Mouse (Mus musculus) c-Kit-positive CD71-positive TER-119-positive erythroid progenitor cells, embryonic 14.5 days (primary cell): ENCODE data around the gene Stoml1.

Source experiments
- DNase-seq: peaks from one replicate; pipeline ENCODE4 v3.0.0-alpha.2; 2013; ENCODE audit warnings: low spot score

The Stoml1 gene

GRCm38 (mm10) chr9:58253033-58253804 lies at the start of gene Stoml1:
Stoml1 (plus strand) TSS chr9:58253164.
- DNase-seq = peak; percentile 92

DNA sequence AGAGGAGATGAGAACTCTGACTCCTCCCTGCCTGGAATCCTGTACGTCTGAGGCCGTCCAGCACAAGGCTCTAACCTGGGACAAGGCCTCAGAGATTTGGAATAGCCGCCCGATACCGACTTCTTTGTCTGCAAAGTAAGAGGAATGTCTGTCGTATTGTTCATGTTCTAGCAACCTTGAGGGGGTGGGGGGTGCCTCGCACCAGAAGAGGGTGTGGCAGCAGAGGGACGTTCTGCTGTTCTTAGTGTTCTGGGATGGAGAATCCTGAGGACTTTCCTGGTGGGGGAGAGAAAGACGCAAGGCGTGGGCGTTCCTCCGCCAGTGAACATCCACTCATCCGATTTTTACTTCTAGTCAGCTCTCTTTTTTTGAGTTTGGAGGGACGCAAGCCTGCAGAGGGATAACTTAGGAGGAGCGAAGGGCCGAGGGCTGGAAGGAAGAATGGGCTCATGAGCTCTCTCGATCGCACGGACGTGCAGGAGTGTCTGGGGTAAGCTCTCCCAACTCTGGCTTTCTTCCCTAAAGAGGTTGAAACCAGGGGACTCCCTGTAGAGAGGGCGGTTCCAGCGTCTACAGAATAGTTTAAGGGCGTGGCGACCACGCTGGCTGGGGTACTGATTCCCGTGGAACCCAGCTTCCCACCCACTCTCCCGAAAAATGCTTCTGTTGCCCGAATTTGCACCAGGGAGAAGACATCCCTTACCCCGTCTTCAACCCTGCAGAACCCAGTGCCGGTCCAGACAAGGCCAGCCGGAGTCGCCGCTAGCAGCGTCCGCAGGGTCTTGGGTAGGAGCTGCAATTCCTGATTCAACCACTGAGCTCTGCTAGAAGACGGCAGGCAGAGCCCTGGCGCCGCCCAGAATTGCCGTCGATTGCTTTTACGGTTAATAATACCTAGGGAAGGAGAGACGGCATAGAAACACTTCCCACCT lies 49.2 kb upstream of the Stoml1 start, which contains the start of the genes Islr and Islr2:
Islr (minus strand) TSS at position 791 of the 932 bp plus-strand sequence.
Islr2 (minus strand) TSS at position 804 of the 932 bp plus-strand sequence.
- no peak for DNase-seq

DNA sequence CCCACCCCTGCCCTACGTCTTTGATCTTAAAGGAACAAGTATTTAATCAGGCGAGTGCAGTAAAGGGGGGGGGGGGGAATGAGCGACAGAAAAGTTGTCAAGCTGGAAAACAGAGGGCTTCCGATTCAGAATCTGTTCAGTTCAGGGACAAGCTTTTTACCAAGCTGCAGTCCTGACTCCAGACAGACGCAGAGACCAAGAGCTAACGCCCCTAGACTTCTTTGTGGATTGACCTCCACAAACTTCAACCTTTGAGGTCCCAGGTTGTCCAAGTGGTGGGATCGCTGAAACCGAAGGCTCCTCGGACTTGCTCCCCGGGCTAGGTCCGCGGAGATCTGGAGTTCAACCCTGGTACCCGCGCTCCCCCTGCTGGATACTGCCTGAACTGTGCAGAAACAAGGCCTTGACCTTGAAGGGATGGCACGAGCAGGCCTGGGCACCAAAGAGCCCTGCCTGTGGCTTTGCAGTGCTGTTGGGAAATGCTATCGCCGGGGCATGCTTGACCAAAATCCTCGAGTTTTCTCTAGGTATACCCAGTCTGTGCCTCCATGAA lies 48.4 kb upstream of the Stoml1 start:
- DNase-seq = peak; percentile 74

DNA sequence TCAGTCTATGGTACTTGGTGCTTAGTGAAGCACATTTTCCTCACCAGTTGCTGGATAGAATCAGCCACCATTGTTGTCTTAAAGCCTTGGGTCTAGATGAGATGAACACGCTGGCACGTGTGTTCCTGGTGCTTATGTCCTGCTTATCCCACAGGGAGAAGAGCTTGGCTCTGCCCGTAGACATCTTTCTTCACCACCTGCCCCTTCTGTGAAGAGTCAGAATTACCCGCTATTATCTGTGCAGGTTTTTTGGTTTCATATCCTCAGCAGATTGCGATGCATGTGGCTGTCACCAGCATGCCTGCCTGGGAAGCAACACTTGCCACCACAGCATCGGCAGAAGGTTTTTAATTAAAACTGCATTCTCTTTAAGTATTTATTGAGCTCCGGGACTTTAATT lies 47.0 kb upstream of the Stoml1 start:
- no peak for DNase-seq

DNA sequence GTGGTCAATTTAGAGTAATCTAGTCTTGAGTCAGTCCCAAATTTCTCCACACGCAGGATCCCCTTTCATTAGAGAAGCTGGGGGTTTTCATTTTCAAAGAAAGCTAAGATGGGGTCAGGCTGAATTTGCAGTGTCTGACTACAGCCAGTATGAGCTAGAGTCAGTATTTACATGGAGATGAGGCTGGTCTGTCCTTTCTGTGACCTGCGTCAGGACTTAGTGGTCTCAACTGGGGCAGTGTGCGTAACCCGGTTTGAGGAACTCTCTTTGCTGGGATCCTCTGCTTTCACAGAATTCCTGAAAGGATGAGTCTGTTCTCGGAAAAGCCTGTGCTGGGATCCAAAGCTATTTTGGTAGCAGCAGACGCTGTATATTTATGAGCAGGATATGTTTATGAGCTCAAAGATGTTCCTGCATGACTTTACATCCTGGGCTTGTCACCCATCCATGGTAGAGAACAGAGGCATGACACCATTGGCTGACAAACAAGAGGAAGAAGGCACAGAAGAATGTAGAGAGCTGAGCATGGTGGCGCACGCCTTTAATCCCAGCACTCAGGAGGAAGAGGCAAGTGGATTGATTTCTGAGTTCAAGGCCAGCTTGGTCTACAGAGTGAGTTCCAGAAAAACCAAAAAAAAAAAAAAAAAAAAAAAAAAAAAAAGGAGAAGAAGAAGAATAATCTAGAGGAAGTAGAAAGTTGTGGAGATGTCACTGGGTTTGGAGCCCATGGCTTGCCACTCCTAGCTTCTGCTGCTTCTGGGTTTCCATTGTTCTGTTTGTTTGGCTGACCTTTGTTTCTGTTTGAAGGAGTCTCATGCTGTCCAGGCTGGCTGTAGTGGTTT lies 43.3 kb upstream of the Stoml1 start:
- DNase-seq = no peak

- DNase-seq = no peak
These were observed 42.7 kb upstream of the Stoml1 start for GRCm38 (mm10) chr9:58210304-58210627.

- DNase-seq = no peak
These were observed 39.6 kb upstream of the Stoml1 start for GRCm38 (mm10) chr9:58213377-58213776.

DNA sequence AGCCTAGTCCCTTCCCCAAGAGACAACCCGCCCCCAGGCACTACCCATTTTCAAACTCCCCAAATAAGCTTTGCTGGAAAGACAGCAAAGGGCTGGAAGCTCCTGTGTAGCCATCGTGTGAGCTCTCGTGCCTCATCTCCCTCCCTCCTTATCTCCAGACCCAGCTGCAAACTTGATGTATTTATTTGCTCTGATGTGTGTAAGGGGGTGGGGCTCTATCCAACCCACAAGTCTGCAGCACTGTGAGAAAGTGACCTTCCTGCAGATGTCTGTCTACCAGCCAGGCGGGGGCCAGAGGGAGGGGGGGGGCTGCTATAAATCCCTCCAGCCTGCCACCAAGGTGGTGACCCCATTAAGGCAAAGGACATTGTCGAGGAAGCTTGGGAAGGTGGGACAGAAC lies 39.1 kb upstream of the Stoml1 start:
- DNase-seq = peak; percentile 85

GRCm38 (mm10) chr9:58214519-58215180 lies 38.3 kb upstream of the Stoml1 start:
- peak; percentile 58 for DNase-seq

GRCm38 (mm10) chr9:58216402-58216801 lies 36.6 kb upstream of the Stoml1 start:
- DNase-seq = no peak

GRCm38 (mm10) chr9:58218539-58218938 lies 34.4 kb upstream of the Stoml1 start:
- no peak for DNase-seq

DNA sequence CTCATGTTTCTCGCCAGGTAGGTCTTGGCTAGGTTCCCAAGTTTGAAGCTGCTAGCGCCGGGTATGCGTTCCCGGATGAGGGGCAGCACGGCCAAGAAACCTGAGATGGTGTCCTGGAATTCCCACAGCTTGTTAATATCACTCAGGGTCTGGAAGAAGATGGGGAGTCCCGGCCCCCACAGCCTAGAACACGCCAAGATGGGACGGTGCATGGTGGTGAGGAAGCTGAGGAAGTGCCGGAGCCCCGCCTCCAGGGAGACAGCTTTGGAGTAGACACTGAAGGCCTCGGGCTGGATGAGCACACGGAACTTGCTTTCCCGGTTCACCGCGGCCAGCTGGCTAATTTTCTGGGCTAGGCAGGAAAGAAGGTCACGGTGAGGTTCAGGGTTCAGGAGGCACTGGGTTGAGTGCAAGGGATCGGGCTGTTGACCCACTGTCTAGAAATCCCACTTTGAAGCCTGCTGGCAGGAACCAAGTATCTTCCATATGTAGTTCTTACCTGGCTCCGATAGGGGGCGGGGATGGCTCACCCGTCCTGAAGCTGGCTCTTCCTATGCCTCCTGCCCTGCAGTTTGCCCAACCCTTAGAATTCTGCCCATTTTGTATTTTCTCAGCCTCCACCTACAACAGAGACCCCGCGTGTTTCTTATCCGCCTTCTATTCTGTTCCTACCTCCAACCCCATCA lies 32.6 kb upstream of the Stoml1 start:
- no peak for DNase-seq

DNA sequence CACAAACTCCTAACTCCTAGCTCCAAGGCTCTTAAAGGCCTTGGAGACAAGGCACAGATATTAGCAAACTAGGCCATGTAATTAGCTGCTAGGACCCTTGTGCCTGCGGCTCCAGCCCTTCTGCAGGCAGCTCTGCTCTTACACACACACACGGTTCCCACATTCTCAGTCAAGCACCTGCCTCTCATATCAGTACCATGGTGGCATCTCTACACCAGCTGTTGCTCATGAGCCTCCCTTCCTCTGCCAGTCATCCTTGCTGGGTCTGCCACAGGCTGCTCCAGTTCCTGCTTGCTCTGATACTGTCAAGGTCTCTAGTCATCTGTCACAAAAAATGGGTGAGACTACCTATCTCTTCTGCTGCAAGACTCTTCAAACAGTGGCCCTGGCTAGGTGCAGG lies 28.6 kb upstream of the Stoml1 start:
- DNase-seq = no peak

DNA sequence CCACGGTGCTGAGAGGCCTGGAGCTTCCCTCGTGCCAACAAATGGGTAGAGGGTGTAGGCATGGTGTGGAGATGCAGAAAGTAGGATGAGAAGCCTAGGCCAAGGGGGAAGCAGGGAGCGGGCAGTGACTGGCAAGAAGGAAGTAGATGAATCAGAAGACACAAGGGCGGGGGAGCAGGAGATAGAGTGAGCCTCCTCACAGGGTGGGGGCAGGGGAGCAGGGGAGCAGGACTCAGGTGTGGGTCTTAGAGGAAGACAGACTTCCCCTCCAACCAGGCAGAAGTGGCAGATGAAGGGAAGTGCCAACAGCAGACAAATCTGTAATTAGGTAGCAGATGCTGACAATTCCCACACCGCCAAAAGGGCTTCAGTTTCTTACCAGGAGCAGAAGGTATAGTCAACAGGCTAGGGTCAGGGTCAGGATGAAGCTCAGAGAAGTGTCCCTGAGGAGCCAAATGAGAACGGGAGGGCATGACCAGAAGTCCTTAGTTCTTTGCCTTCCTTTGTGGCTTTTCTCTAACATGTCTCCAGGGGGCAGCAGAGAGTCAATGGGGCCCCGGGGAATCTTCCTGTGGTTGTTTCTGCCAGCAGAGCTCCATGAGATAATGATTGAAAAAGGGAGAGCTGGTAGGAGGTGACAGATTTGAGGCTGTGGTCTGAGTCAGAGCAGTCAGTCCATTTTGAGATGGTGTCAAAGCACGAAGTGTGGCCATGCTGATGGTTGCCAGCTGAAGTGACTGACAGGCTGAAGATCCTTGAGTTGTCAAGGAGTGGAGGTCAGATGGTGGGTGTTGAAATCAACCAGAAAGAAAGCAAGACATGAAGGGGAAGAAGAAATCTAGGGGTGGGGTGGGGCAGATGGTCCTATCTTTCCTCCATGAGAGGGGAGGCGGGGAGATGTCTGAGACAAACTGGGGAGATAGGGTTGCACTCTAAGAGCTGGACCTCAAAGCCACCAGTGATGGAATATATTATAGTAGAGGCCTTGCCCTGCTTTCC lies 26.8 kb upstream of the Stoml1 start:
- DNase-seq = peak; percentile 80

GRCm38 (mm10) chr9:58228777-58229466 lies 24.0 kb upstream of the Stoml1 start:
- DNase-seq = no peak

DNA sequence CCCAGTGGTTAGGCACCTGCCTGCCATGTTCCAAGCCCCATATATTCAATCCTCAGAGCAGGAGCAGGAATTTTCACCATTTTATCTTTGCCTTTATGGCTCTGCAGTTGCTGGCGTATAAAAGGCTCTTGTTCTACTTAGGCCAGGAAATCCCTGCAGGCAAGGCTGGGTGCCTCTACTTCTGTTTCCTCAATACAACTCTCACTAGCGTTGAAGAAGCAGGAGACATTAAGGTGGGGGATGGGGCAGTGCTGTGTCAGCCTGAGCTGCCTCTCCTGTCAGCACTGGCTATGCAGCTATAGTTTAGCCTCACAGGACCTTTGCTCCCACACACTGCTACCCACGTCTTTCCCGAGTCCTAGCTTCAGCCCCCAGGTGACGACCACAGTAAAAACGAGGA lies 21.2 kb upstream of the Stoml1 start:
- no peak for DNase-seq

DNA sequence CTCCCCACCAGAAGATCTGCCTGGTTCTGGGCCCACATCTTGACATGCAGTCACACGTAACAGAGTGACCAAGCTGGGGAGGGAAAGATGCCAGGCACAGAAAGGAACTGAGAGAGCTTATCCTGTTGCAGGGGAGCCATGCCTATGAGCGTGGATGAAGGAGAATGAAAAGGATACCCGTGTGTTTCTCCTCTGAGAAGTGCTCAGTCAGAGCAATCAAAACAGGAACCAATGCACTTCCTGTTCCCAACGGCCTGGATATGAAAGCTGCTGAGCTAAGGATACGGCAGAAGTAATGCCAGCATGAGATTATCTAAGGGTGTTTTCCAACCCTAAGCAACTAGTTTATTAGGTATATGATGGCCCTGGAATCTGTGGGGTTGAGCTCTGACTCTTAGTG lies 20.6 kb upstream of the Stoml1 start:
- DNase-seq = no peak

DNA sequence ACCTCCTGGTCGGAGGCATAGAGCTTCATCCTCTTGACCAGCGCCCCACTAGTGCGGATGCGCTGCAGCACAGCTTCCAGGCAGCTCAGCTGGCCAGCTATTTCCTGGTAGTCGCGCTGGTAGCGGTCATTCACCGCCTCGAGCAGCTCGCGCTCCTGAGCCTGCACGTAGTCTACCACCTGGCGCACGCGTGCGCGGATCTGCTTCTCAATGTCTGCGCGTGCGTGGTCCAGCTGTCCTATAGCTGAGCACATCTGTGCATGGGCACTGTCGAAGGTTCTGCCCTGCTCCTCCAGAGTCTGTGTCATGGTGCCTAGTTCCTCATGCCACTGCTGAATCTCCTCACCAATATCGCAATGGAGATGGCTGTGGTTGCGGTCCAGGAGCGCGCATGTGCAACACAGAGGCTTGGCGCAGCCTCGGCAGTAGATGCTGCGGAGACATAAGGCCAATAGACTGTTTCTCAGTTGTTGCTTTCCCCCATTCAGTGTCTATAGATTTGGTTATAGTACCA lies 18.4 kb upstream of the Stoml1 start:
- DNase-seq = no peak
